Mouse (Mus musculus) gastrocnemius, postnatal 14 days (tissue): ENCODE measurements around the gene Prdm16. TPM values are rescaled to one million over a fixed set of nuclear protein-coding genes. Genes with fewer than 3 reads are reported as not detected.
A peak's percentile ranks its signal among the peaks of the same experiment; 100 is the strongest.

Experiments used
- DNase-seq: peaks from one replicate; pipeline ENCODE4 v3.0.0; 2021; ENCODE audit warnings: mixed read lengths
- intact Hi-C: fragments of 180-260 bp; cut with DNase I; formaldehyde crosslinking; loops from one replicate; pipeline ENCODE4 v1.15.1; 2025; ENCODE audit warnings: low total_unique reads
- total RNA-seq, 2 experiments: library from RNA; stranded (reverse); gene quantifications; 2 replicates each; pipeline ENCODE4 v1.2.3; 2021

The Prdm16 gene
- total RNA-seq, 2 experiments from 2014 or later = 1.2 to 3.5 TPM

DNA sequence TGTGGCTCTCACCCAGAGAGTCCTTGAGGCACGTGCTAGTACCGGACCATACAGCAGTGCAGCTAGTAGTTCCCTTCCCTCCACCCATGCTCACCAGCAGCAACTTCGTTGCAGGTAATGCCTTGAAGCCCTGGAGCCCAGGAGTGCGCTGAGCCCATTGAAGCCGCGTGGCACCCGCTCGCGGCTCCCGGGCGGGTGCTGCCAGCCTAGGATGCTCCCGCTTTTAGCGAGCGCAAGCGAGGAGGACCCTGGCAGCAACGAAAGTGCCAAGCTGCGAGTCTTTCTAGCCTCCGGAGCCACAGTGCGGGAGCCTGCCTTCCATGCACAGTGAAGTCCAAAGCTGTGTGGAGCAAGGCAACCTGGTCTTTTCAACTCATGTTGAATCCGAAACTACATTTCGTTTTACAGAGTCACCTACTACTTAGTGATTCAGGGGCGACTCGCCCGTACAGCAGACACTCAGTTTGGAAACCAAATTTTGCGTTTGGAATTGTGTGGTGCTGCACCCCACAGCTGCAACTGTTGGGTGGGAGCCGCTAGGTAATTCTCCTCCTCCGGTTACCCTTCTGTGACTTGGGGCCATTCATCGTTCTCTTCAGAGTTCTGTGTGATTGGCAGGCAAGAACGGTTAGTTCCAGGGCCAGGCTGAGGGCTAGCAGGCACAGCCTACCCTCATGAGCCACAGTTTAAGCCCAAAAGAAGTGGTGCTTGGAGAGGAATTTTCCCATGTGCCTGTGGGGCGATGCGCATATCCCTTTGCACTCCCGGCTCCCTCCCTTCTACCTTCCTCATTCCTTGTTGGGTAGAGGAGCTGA, 4.8 kb upstream of the Prdm16 start:
- intact Hi-C loops = no loop called here
- no peak for DNase-seq

DNA sequence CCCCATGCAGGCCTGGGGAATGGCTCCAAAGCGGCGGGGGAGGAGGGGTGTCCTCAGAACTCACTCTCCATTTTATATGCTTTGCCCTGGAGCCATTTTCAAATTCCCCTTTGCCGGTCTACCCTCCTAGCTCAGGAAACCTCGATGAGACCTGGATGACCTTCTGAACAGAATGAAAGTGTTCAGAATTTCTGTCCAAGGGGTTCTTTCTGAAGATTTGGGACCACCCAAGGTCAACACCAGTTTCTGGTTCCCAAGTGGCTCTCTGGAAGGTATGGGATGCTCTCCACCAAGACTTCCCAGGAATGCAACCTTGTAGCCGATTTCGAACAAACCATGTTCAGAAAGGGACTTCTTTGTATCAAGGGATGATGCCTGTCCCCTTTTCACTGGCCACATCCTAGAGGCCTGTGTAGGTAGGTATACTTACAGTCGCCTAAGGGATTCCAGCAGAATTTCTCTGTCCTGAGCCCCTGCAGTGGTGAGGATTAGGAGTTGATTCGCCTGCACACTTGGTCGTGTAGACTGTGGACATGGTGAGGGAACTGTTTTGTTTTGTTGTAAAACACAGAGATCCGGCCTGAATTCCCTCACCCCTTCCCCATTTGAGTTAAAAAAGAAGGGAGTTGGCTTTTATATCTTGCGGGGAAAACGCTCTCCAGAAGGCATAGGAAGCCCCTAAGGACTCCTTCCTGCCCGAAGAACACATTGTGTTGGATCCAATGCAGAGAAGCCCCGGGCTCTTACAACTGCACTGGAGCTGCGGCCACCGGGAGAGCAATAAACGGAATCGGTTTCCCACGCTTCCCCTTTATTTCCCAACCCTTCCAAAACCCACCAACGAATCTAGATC, 4.0 kb upstream of the Prdm16 start:
- DNase-seq = no peak
- intact Hi-C loops = no loop called here

DNA sequence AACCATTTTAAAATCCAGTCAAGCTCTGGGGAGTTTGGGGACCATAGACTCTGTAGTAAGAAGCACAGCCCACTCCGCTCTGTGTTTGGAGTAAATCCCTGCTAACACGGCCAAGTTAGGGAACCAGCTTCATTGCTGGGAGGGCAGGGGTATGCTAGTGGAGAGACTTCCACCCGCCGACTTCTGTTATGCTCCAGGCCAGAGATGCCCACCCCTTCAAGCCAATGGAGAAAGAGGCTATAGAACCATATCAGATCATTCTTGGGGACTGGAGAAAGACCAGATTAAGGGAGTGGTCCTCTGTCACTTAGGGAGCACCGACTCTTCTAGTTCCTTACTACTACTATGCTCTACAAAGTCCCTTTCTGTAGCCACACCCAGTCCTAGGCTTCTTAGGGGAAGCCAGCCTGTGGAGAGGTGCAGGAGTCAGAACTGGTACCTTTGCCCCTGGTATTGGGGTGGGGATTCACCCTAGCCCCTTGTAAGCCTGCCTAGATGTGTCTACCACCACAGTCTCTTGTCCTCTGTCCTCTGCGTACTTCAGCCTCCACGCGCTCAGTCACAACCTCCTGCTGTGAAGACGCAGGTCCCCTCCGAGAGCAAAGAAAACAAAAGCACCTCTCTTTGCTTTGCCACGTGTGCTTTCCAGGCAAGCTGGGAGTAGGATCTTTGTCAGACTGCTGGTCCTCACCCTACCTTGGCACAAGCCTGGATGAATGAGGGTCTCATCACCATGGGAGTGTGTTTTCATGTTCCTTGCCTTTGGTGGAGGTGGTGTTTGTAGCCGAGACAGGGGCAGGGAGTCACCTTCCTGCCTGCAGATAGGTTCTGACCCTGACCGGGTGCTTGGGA, 3.1 kb upstream of the Prdm16 start:
- intact Hi-C loops = loop anchor here (2.0 kb wide), 1 partner anchor 193 kb away; no protein-coding TSS in a partner anchor
- no peak for DNase-seq

DNA sequence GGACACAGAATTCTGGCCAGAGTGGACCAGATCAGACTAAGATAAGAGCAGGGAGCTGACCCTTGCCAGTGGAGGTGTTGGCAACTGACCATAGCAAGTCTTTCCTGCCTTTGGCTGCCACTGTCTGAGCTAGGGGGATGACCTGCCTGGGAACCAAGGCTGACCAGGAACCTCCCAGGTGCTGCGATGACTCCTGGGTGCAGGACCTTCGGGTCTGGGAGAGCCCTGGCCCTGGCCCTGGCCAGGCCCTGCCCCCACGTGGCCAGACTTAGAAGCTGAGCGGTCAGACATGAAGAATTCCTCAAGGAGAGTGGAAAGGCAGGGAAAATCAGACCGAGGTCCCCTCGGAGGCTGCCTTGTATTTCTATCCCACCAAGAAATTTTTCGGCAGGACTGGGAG, 2.5 kb upstream of the Prdm16 start:
- no peak for DNase-seq
- intact Hi-C loops = loop anchor here (2.0 kb wide), 1 partner anchor 192 kb away; no protein-coding TSS in a partner anchor

DNA sequence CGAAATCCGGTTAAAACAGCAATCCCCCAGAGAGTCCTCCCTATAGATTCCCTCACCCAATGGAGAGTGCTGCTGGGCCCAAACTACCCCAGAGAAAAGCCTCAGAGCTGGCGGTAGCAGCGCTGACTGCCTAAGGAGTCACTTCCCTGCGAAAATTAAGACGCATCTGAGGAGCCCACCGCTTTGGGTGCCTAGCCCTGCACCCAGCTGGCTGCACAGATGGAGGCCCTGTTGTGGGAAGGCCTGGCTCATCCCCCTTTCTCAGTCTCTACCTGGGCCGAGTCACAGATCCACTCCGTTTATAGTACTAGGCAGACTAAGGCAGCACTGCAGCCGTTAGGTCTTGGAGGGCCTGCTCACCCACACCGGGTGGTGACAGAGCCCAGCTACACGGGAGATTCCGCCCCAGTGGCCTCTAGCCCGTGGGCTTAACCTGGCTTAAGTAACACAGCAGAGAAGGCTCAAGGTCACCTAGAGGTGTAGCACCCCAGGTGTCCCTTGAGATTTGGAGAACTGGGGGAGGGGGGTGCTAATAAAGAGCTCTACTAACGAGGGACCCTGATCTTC, 1.7 kb upstream of the Prdm16 start:
- intact Hi-C loops = loop anchor here (2.0 kb wide), 1 partner anchor 192 kb away; no protein-coding TSS in a partner anchor
- DNase-seq = no peak

DNA sequence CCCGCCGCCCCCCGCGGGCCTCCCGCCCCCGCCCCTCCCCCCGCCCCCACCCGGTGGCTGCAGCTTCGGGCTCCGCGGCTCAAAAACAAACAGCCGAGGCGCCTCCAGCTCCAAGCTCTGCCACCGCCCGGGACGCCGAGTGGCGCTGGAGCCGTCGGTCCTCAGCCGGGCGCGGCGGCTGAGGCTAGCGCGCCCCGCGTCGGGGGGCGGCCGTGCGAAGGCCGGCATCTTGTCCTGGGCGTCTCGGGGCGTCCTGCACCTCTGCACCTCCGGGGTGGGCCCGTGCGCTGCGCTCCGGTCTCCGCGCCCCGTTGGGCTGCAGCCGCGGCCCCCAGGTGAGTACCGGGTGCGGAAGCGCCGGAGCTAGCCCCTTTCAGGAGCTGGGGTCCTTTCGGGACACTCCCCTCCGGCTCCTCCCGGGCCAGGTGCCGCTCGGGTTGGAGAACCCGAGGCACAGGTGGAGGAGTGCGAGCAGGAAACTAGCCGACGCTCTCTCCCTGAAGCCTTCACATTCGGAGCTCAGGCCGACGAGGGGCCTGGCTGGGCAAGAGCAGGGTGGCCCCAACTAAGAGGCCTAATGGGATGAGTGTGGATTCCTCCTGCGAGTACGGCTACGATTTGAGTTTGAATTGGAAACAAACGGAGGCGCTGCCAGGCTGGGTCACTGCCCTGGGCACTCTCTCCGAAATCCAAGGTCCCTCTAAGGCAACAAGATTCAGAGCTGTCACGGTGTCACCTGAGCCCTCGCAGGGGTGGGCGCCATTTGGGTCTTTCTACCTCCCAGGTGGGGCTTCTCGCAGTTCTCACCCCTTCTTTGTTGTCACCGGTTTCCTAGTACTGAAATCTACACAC, 1.0 kb upstream of the Prdm16 start:
- intact Hi-C loops = loop anchor here (2.0 kb wide), 1 partner anchor 191 kb away; no protein-coding TSS in a partner anchor
- DNase-seq = no peak

DNA sequence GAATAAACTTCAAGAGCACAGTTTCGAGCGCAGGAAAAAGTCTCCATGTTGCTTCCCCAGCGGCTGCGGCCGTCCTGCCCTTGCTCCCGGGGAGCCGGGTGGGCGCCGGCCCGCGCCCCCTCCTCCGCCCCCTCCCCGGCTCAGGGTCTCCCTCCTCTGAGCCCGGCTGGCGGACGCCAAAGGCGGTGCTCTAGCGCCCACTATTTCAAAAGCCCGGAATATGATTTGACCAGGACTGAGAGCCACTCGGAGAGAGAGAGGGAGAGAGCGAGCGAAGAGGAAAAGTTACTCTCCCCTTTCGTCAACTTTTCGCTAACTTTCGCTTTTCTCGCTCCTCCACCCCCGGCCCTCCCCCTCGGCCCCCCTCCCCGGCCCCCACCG, 630 bp downstream of the Prdm16 start:
- intact Hi-C loops = no loop called here
- DNase-seq = peak; percentile 36

DNA sequence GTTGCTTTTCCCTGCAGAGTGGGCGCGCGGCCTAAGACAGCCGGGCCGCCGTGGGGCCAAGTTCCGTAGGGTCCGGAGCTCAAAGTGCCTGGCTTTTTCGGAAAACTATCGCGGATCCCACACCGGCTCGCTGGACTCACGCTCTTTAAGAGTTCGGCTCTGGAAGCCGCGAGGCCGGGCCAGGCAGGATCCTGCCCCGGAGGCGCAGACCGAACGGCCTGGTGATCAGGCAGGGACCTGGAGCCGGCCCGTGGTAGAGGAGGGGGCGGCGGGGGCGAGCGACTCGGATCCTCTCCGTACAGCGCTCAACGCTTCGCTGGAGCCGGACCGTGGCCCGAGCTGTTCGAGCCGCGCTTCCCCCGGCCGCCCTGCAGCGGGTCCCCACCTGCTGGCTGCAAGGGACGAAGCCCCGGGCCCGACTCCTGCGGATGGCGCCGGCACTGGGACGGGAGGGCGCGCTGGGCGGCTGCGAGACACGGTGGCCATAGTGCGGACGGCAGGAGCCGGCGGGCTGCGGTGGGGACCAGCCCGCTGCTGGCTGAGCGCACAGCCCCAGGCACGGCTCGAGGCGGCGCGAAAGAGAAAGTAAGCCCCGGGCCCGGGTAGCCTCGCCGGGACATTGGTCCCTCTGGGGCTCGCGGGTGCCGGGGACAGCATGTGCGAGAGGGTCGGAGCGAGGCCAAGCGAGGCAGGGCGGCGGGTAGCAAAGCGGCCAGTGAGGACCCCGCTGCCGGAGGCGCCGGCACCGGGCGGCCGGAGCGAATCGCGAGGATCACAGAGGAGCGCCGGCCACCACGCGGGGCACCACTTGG, 1.2 kb downstream of the Prdm16 start:
- intact Hi-C loops = no loop called here
- peak; percentile 49 for DNase-seq

DNA sequence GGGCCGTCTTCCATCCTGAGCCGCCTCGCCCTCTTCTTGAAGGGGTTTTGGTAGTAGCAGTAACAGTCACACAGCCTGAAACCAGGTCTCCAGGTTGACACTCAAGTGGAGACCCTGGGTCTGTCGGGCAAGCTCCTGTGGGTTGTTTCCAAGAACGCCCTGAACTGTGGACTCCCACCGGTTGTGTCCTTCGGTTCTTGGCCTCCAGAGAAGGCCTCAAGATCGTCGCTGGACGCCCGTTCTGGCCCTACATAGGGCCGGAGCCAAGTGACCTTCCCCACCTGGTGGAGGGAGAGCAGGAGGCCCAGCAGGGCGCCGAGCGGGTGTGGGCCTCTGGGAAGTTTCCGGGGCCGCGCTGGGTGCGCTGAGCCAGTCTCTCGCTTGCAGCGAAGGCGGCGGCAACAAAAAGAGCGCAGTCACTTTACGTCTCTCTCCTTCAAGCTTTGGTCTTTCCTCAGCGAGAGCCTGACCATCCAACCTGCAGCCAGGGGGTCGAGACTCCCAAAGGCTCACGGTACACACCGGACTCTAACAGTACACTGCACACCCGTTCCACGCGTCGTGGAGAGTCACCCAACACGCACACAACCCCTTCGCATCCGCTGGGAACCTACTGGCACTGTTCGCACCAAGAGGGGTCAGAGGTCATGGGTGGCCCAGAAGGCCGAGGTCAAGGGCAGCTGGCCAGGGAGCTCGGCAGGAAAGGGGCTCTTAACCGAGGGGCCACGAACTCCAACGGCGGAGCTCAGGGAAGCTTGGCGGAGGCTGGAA, 2.0 kb downstream of the Prdm16 start:
- no peak for DNase-seq
- intact Hi-C loops = no loop called here

DNA sequence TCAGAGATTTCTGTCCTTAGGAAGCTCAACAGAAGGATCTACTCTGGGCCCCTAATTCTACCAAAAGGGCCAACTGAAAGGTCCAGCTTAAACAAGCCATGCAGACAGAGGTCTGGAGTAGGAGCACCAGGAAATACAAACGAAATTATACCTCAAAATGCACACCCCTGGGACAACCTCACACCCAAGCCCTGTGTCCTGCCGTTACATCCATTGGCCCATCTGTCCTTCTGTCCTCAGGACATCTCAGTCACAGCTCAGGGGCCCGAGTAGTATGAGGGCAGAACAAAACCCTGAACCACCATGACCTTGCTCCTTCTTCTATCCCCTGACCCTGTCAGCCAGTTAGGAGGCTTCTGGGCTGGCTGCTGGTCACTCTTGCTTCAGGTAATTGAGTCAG, 2.7 kb downstream of the Prdm16 start:
- DNase-seq = no peak
- intact Hi-C loops = no loop called here

DNA sequence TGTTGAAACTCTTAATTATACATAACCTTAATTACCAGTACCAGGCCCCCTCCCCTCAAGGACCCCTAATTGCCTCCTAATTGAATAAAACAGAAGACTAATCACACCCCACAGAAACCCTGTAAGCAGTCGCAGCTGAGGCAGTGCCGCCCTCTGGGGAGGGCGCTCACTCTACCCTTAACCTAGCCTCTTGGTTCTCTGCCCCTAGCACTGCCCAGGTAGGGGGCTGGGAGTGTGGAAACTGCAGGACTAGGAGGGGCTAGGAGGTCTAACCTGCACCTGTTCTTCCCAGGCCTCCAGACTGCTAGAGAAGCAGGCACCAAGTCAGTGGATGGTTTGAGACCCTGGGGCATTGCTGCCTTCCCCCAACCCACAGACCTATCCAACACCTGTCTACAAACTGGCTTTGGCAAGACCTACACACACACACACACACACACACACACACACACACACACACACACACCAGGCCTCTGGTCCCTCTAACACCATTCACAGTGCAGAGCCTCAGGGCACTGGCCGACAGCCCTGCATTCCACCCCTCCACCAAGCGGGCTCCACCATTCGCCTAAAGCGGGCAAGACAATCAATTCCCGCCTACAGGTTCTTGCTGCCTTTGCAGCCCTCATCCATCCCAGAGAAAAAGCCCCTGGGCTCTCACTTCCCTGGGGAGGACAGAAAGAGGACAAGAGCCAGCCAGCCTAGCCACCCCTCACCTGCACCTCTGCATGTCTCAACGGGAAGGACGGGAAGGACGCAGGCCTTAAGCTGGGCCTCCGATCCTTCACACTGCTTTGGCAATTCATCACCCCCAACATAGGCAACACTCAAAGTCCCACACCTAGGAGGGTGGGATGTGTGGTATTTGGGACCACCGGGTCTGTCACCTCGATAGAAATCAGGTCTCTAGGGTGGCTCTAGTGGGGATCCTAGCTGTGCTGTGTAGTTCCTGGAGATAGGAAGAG, 3.6 kb downstream of the Prdm16 start:
- intact Hi-C loops = no loop called here
- no peak for DNase-seq

DNA sequence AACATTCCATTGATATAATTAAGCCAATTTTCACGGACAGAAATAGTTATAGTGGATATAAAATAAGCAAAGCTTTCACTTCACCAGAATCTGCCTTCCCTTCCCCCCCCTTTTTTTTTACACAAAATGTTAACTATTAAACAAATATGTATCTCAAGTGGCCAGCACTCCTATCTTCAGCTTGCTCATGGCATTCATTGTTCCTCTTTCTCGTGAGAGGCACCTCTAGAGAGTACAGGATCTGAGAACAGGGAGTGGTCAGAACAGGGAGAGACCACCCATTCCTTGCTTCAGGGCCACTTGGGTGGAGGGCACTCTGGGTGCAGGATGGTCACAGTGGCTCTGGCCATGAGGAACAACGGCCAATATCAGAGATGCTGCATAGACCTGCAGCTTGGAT, 5.9 kb downstream of the Prdm16 start:
- DNase-seq = no peak
- intact Hi-C loops = no loop called here

DNA sequence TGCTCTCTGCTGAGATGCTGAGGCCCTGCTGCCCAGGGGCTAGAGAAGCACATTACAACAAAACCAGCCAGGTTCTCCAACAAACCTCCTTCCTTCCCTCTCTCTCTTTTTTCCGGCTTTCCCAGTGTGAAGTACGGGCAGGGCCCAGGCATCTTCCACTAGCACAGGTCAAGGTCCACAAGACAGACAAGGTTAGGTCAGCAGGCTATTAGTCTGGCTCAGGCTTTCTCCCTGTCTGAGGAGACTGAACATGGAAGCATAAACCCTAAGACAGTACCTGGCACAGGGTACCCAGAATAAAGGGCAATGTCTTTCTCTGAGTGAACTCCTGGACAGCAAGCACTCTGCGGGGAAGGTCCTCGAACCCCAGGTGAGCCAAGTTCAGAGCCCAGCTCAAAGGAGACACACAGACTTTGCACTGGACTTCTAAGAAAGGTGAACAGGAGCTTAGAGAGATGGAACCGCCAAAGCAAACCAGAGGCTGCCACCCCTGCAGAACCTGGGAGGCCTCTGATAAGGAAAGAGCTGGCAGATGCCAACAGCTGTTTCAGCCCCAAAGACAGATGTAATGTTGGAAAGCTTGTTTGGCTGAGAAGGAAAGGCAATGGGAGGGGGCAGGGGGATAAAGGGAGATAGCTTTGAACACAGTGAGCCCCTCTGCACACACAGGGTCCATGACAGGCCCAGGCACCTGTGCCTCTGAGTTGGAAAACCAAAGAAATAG, 9.1 kb downstream of the Prdm16 start:
- no peak for DNase-seq
- intact Hi-C loops = no loop called here

DNA sequence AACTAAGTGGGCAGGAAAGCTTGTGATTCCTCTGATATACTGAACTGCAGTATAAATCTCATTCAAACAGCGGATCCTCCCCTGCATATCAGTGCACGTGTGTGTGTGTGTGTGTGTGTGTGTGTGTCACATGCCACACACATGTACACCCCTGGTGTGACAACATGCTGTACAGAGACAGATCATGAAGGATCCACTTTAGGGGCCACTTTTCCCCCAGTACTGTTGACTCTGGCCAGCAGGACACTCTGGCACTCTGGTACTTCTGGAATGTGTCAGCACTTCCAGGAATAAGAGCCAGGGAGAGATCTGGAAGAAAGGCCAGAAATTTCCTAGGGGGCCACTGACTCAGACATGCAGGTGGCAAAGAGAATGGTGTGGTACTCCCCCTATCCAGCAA, 10.4 kb downstream of the Prdm16 start:
- intact Hi-C loops = no loop called here
- DNase-seq = no peak

DNA sequence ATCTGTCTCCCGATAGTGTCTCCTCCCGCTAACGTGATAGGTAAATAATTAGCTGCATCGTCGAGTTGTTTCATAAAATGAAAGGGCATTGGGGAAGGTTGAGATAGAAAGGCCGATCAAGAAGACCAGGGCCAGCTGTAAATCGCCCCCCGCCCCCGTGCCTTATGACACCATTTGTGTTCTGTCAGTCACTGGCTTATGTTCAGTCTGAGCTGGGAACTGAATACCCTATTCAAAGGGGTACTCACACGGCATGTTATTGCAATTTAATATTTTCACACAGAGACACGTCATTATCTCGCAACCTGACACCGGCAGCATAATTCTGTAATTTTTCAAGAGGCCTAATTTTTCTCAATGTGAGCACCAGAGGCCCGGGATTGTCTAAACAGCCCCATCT, 11.0 kb downstream of the Prdm16 start:
- intact Hi-C loops = no loop called here
- no peak for DNase-seq
